Mouse (Mus musculus) brain, embryonic 14.5 days (tissue): ENCODE measurements around the gene Myl6. TPM values are rescaled to one million over a fixed set of nuclear protein-coding genes. Genes with fewer than 3 reads are reported as not detected.

Experiments used
- DNase-seq: peaks from one replicate; pipeline ENCODE4 v3.0.0-alpha.2; 2011; ENCODE audit warnings: low read depth
- CTCF ChIP-seq: fragments of 200-500 bp; IDR thresholded peaks from 2 replicates; pipeline ENCODE4 v1.5.1; 2012; ENCODE audit warnings: inconsistent platforms, mild to moderate bottlenecking, moderate library complexity, borderline replicate concordance; ENCODE audit not compliant: insufficient read depth, insufficient read length; ENCODE audit errors: extremely low read depth
- POLR2A ChIP-seq: fragments of 200-500 bp; IDR thresholded peaks from 2 replicates; pipeline ENCODE4 v1.6.1; 2012; ENCODE audit warnings: mild to moderate bottlenecking, inconsistent platforms, borderline replicate concordance; ENCODE audit not compliant: poor library complexity, insufficient read depth, insufficient read length, severe bottlenecking; ENCODE audit errors: extremely low read depth
- polyA plus RNA-seq: library from polyadenylated mRNA; depleted of rRNA; stranded (reverse); fragments of >200 nt; gene quantifications from 2 replicates; pipeline ENCODE4 v1.2.3, GENCODE M21; 2012; rRNA removed

The Myl6 gene
- polyA plus RNA-seq = 1,007 and 1,045 TPM in 2 replicates

- peak; percentile 100 for DNase-seq
- TF ChIP-seq CTCF (peak; percentile 83), POLR2A (peak; percentile 63; the same call in 1 of the 2 replicates)
Measured at GRCm38 (mm10) chr10:128493695-128494666, at the start of gene Myl6. Gene Myl6 (minus strand): TSS chr10:128494145.

GRCm38 (mm10) chr10:128543100-128543499, 49.2 kb upstream of the Myl6 start:
- no peak for TF ChIP-seq CTCF
- no peak for TF ChIP-seq POLR2A

GRCm38 (mm10) chr10:128538340-128538870, 44.5 kb upstream of the Myl6 start:
- no peak for TF ChIP-seq POLR2A
- no peak for TF ChIP-seq CTCF
- DNase-seq = no peak

More at GRCm38 (mm10) chr10:128543100-128543499, 49.2 kb upstream of the Myl6 start:
- no peak for DNase-seq

- TF ChIP-seq POLR2A (no peak), CTCF (peak; percentile 89)
- DNase-seq = peak; percentile 91
Measured at GRCm38 (mm10) chr10:128536266-128536940, 42.5 kb upstream of the Myl6 start.

- no peak for DNase-seq
- TF ChIP-seq POLR2A = no peak
- no peak for TF ChIP-seq CTCF
Measured at GRCm38 (mm10) chr10:128535624-128536265, 41.8 kb upstream of the Myl6 start.

GRCm38 (mm10) chr10:128535206-128535605, 41.3 kb upstream of the Myl6 start:
- no peak for DNase-seq
- TF ChIP-seq CTCF (no peak), POLR2A (no peak)

GRCm38 (mm10) chr10:128526366-128527356, 32.7 kb upstream of the Myl6 start:
- TF ChIP-seq POLR2A (no peak), CTCF (no peak)
- no peak for DNase-seq

- peak; percentile 98 for DNase-seq
- 0 out of 2 replicates have a peak, but pooled peaks have one; percentile 33 for TF ChIP-seq POLR2A
- peak; percentile 18; the same call in 1 of the 2 replicates for TF ChIP-seq CTCF
Measured at GRCm38 (mm10) chr10:128525671-128526308, 31.8 kb upstream of the Myl6 start, which contains the start of gene Esyt1. Gene Esyt1 (minus strand): TSS chr10:128525871.

- peak; percentile 71 for DNase-seq
- TF ChIP-seq POLR2A (no peak), CTCF (no peak)
Measured at GRCm38 (mm10) chr10:128524732-128525662, 31.1 kb upstream of the Myl6 start.
